Mouse (Mus musculus): Measurements from ENCODE around the gene Wdr13.

DNA sequence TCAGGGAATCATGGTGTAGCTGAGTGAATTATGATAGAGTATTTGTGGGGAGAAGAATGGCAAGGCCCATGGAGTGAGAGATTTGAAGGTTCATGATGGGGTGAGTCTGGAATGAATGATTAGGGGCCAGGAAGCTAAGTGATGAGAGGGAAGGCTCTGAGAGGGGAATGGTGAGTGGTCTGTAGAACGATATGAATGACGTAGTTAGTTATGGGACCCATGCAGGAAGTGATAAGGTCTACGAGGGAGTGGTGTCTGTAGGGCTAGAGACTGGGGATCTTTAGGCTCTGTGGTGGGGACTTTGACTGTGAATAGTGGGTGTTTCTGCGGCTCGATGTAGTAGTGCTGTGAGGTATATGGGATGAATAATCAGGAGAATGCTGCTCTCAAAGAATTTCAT is 47.0 kb upstream of the Wdr13 start:
- TF ChIP-seq EP300 (IDR thresholded peaks at IDR 0.05; ENCODE audit: low read depth in 1 of 2, low read length in 2 of 2) (0 out of 4 replicates have a peak, but pooled peaks of 1 of the 2 experiments have one; percentile 4), POLR2A (IDR thresholded peaks at IDR 0.05; ENCODE audit: control insufficient read depth in 1 of 2, insufficient read depth in 1 of 2, low read depth in 1 of 2, low read length in 2 of 2, poor library complexity in 1 of 2) (no peak), CTCF (IDR thresholded peaks at IDR 0.05 in 2 of 3, conservative IDR thresholded peaks at IDR 0.05 in 1 of 3; ENCODE audit: control insufficient read depth in 1 of 3, insufficient read depth in 1 of 3, low read depth in 2 of 3, low read length in 3 of 3, poor library complexity in 1 of 3, severe bottlenecking in 1 of 3) (no peak), USF1 (IDR thresholded peaks at IDR 0.05; ENCODE audit: low read depth, low read length) (no peak), USF2 (IDR thresholded peaks at IDR 0.05; ENCODE audit: borderline replicate concordance in 1 of 2, insufficient read depth in 1 of 2, low read depth in 1 of 2, low read length in 2 of 2) (no peak), SIN3A (IDR thresholded peaks at IDR 0.05; ENCODE audit: low read length) (0 out of 2 replicates have a peak, but pooled peaks have one; percentile 14), MAZ (IDR thresholded peaks at IDR 0.05; ENCODE audit: low read depth, low read length) (no peak), TBP (IDR thresholded peaks at IDR 0.05; ENCODE audit: low read depth, low read length) (no peak), GATA1 (IDR thresholded peaks at IDR 0.05; ENCODE audit: low read depth, low read length) (peak; percentile 59), E2F4 (IDR thresholded peaks at IDR 0.05; ENCODE audit: borderline replicate concordance, low read depth, low read length) (no peak), ZKSCAN1 (IDR thresholded peaks at IDR 0.05; ENCODE audit: low read depth, low read length) (no peak), GABPA (IDR thresholded peaks at IDR 0.05; ENCODE audit: low read depth, low read length) (no peak), ELF1 (IDR thresholded peaks at IDR 0.05; ENCODE audit: low read depth, low read length) (no peak), TCF12 (IDR thresholded peaks at IDR 0.05; ENCODE audit: low read depth, low read length) (no peak)

All from MEL (cell line).